Mouse (Mus musculus): ENCODE results near the gene Pkhd1.
"Not testable (repeated sequence)": the region's sequence is repeated elsewhere in the genome, so short reads cannot be mapped to it uniquely, and the experiment has no call there.

Pkhd1 gene

DNA sequence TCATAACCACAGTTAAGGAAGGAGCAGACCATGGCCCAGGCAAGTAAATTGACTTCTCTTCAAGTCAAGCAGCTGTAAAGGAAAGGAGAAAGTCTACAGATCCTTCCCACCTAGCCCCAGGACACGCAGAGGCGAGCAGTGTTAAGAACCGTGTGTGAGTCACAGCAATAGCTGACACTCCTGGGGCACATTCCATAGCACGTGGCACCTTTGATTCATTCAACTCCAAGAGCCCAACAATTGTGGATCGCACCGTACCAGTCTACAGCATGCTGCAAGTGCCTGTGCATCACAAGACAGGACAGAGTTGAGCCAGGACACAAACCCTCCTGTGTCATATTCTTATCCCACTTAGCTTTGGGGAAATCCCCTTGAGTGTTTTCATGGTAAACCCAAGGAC, 306.9 kb downstream of the Pkhd1 start:
- POLR2A ChIA-PET = no interaction called here
- CTCF ChIA-PET = interaction anchor here (0.5 to 2.5 kb wide), 15 partner anchors 8 to 1105 kb away, joined by 3 to 15 read pairs (median 5); no protein-coding TSS in a partner anchor

DNA sequence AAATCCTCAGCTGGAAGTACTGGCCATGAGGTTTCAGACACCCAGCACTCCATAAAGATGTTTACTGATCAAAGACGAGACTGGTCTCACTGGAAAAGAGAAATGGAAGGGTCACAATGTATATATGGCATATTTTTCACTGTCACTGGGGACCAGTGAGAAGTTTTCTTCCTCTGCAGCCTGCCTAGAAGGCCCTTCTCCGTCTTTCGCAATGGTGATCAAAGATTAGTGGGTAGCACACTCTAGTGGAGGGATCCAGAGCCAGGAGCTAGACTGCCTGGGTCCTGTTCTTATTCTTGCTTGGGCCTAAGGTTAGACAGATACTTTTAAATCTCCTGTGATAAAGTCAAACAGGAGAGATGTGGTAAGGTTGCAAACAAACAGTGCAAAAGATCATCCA, 311.7 kb downstream of the Pkhd1 start:
- POLR2A ChIA-PET = no interaction called here
- CTCF ChIA-PET = interaction anchor here in 3 of 4 experiments (0.7 to 1.2 kb wide), 3 partner anchors 208 to 772 kb away, joined by 3 to 4 read pairs (median 4); no protein-coding TSS in a partner anchor

- ChIA-PET POLR2A (no interaction called here), CTCF (interaction anchor here in 2 of 4 experiments (0.6 to 1.3 kb wide), 3 partner anchors 8 to 492 kb away, joined by 3 to 4 read pairs (median 3); no protein-coding TSS in a partner anchor)
Measured at GRCm38 (mm10) chr1:20302943-20303578, 314.8 kb downstream of the Pkhd1 start.

- ChIA-PET POLR2A (no interaction called here), CTCF (interaction anchor here in 1 of 4 experiments (0.6 to 1.3 kb wide), 2 partner anchors 9 to 491 kb away, joined by 3 read pairs; no protein-coding TSS in a partner anchor)
Measured at GRCm38 (mm10) chr1:20302187-20302942, 315.5 kb downstream of the Pkhd1 start.

- CTCF ChIA-PET = no interaction called here
- POLR2A ChIA-PET = no interaction called here
Measured at GRCm38 (mm10) chr1:20301631-20302030, 316.2 kb downstream of the Pkhd1 start.

GRCm38 (mm10) chr1:20288696-20289095, 329.2 kb downstream of the Pkhd1 start:
- POLR2A ChIA-PET = no interaction called here

GRCm38 (mm10) chr1:20260403-20260802, 357.5 kb downstream of the Pkhd1 start:
- ChIA-PET CTCF (no interaction called here), POLR2A (interaction anchor here in 1 of 4 experiments (1.1 kb wide), 1 partner anchor 15 kb away, joined by 3 read pairs; no protein-coding TSS in a partner anchor)

More at GRCm38 (mm10) chr1:20288696-20289095, 329.2 kb downstream of the Pkhd1 start:
- CTCF ChIA-PET = no interaction called here

GRCm38 (mm10) chr1:20248169-20248568, 369.7 kb downstream of the Pkhd1 start:
- ChIA-PET CTCF (no interaction called here), POLR2A (no interaction called here)

GRCm38 (mm10) chr1:20216681-20217080, 401.2 kb downstream of the Pkhd1 start:
- ChIA-PET CTCF (no interaction called here), POLR2A (no interaction called here)

DNA sequence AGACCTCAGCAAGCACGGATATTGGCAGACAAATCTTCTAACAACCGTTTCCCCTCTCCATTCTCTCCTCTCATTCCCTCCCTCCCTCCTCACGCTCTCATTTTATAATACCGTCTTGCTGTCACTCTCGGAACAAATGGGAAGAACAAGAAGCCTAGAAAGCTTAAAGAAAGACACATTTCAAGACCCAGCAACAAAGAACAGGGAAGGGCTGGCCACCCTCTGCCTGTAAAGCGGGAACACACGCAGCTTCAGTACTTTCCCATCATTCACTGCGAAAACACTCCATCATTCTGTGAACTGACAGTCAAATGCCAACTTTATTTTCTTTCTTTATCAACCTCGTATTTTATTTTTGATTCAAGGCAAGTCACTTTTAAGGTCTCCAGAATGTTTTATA, 427.4 kb downstream of the Pkhd1 start:
- CTCF ChIA-PET = interaction anchor here in 1 of 4 experiments (0.6 kb wide), 1 partner anchor 1103 kb away, joined by 3 read pairs; no protein-coding TSS in a partner anchor
- POLR2A ChIA-PET = no interaction called here

DNA sequence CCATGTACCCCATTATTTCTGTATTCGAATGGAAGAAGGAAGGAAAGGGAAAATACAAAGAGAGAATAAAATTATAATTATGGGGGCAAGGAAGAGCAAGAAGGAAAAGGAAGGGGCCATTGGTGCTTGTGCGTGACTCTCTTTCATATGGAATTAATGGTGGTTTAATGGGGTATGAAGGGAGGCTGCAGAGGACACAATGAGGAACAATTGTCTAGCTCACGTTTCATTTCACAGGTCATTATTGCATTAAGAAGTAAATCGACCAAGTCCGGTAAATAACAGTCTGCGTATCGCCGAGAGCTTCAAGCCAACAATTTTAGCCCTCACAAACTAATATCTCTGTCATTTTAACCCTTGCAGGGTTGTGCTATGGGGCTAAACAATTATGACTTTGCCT, 437.7 kb downstream of the Pkhd1 start:
- CTCF ChIA-PET = no interaction called here
- POLR2A ChIA-PET = no interaction called here

GRCm38 (mm10) chr1:20171199-20171598, 446.7 kb downstream of the Pkhd1 start:
- POLR2A ChIA-PET = no interaction called here
- CTCF ChIA-PET = interaction anchor here in 1 of 4 experiments (0.5 kb wide), 1 partner anchor 235 kb away, joined by 3 read pairs; no protein-coding TSS in a partner anchor

DNA sequence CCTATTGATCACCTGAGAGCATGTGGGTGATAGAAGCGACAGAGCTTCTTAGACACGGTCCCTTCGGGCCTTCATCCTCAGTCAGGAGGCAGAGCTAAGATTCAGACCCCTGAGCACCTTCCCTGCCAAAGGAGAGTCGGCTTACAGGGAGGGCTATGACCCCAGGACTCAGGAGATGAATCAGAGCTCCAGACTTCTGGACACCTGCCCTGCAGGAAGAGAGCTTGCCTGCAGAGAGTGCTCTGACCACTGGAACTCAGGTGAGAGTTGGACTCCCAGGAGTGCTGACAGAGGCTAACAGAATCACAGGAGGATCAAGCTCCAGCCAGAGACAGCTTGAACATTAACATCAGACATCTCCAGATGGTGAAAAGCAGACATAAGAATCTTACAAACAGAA, 467.2 kb downstream of the Pkhd1 start:
- POLR2A ChIA-PET, CTCF ChIA-PET: not testable (repeated sequence)

- ChIA-PET CTCF (no interaction called here), POLR2A (no interaction called here)
Measured at GRCm38 (mm10) chr1:20150016-20150415, 467.8 kb downstream of the Pkhd1 start.

- POLR2A ChIA-PET = no interaction called here
- CTCF ChIA-PET = no interaction called here
Measured at GRCm38 (mm10) chr1:20136205-20136604, 481.7 kb downstream of the Pkhd1 start.

DNA sequence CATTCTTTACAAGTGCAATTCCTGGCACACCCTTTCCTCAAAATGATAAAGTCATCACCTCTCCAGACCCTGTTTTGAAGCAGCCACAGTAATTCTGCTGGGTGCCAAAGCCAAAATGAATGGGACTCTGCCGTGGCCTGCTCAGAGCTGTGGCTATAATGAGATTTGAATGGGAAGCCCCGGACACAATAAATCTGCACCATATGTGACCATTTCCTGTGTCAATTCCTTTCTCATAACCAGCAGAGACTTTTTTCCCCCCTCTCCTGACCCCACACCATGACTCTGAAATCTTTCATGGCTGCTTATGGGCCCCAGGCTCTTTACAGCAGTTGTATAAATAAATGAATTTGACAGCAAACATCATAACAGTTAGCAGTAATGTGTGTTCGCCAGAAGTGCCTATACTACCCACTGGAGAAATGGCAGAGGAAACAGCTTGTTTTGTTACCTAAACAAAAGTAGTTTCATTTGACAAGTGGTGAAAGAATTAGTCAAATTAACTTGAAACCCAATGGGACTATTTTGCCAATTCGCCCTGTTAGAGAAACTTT, 482.7 kb downstream of the Pkhd1 start:
- ChIA-PET CTCF (no interaction called here), POLR2A (no interaction called here)

- POLR2A ChIA-PET = no interaction called here
- CTCF ChIA-PET = no interaction called here
Measured at GRCm38 (mm10) chr1:20133636-20134035, 484.2 kb downstream of the Pkhd1 start.

DNA sequence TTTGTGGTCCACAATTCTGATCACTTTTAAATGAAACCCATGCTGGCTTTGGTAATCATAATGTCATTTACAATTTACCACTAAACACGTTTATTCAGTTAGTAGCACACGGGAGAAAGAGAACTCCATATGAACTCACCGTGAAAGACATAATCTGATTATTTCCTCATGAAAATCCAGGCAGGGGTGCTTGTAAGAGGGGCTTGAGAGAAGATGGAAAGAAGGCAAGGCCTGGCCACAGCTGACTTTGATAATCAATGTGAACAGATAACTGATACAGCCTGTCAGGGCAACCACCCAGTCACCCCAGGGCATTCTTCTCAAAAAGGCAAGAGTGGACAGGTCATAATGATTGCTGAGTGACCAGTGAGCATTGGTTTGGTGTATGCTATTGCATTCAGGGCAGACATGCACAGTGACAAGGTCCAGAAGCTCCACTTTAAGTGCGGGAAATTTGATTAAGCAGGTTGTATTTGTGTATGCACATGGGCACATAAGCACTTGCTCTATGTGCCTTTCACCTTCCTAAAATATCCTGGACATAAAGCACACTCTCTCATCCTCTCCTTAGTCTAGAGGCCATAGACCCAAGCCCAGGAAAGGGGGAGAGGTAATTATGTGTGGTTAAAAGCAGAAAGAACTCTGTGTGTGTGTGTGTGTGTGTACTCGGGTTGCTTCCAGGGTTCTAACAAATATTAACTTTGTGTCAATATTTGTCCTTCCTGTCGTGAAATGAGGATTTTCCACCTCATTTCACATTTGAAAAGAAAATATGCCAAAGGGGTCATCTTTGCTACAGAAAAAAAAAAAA, 485.9 kb downstream of the Pkhd1 start:
- ChIA-PET POLR2A (no interaction called here), CTCF (no interaction called here)

GRCm38 (mm10) chr1:20117331-20117730, 500.5 kb downstream of the Pkhd1 start:
- CTCF ChIA-PET = no interaction called here
- POLR2A ChIA-PET = no interaction called here

DNA sequence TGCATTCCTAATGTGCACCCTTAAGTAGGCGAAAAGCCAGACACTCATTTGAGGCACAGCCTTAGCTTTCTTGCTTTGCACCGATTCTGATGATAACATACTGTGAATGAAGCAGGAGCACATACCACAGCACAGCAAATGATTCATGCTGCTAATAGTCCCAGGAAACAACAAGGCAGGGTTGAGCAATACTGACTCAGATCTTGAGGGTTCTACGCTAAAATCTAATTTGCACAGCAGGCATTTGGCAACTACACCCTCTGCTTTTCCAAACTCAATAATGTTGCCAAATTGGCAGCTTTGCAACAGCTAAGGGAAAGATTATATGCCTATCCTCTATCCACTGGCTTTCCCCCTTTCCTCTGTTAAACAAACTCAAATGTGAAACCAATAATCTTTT, 548.1 kb downstream of the Pkhd1 start:
- CTCF ChIA-PET = no interaction called here

More for the DNA sequence above, 548.1 kb downstream of the Pkhd1 start:
- POLR2A ChIA-PET = no interaction called here
